Mouse (Mus musculus) bone marrow, adult 2 months (tissue): ENCODE data around the gene Nudt5.

ENCODE experiments used
- CTCF ChIP-seq: fragments of 200-500 bp; IDR thresholded peaks from 2 replicates; pipeline ENCODE4 v1.5.1; 2011; ENCODE audit warnings: low read length, control low read depth; ENCODE audit not compliant: control insufficient read depth, insufficient read depth
- POLR2A ChIP-seq: fragments of 200-500 bp; IDR thresholded peaks from 2 replicates; pipeline ENCODE4 v1.6.1; 2011; ENCODE audit warnings: low read depth, mild to moderate bottlenecking, control low read depth, low read length, borderline replicate concordance; ENCODE audit not compliant: control insufficient read depth

GRCm38 (mm10) chr2:5845826-5846225 is 1.0 kb downstream of the Nudt5 start:
- TF ChIP-seq CTCF (no peak), POLR2A (no peak)
